Mouse (Mus musculus): ENCODE measurements at regions not wholly inside any gene's neighbourhood (a gene's known extent, or its start where the extent isn't known, plus 50 kb on each side); places are given as distances from the start of the nearest gene placed in this dataset.
A peak's percentile ranks its signal among the peaks of the same experiment; 100 is the strongest.

GRCm38 (mm10) chr6:51754239-51754681 is 230.6 kb downstream of the Snx10 start:
- no peak for DNase-seq (ENCODE audit: low spot score)

DNA sequence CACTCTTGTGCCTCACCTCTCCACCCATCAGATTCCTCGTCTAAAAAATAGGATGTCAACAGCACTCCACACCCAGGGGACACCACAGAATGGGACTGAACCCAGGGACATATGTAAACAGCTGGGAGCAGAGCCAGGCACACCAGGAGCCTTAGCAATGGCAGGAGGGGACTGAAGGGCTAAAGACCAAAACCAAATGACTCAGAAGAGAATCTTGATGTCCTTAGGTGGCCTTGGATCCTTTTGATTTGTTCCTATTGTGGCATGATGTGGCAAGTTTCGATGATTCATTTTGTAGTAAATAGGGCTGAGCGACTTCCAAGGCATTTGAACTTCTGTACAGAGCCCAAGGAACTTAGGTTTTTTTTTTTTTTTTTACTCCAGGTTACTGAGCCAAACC is 233.4 kb downstream of the Snx10 start:
- no peak for DNase-seq (ENCODE audit: low spot score)

- no peak for DNase-seq (ENCODE audit: low spot score)
Measured at GRCm38 (mm10) chr6:51757746-51758145, 234.0 kb downstream of the Snx10 start.

- DNase-seq (ENCODE audit: low spot score): no peak
Measured at GRCm38 (mm10) chr6:51758781-51759180, 235.1 kb downstream of the Snx10 start.

- no peak for DNase-seq (ENCODE audit: low spot score)
Measured at GRCm38 (mm10) chr6:51760372-51760771, 236.7 kb downstream of the Snx10 start.

DNA sequence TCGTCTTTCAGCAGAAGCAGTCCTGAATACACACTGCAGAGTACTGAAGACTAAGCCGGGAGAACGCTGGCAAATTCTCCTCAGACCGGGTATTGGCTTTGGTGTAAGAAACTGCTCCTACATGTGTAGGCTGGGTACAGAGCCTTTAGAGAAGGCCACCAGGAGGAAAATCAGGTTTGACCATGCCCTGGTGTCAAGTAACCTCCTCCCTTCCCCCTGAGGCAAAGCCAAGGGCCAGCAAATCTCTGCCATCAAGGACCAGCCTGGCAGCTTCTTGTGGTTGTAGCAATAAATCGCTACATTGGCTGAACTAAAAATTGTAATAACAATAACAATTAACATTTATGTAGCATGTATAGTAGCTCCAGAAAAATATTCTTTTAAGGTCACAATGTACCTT is 237.8 kb downstream of the Snx10 start:
- DNase-seq (ENCODE audit: low spot score): no peak

- DNase-seq (ENCODE audit: low spot score): no peak
Measured at GRCm38 (mm10) chr6:51766482-51766881, 242.8 kb downstream of the Snx10 start.

DNA sequence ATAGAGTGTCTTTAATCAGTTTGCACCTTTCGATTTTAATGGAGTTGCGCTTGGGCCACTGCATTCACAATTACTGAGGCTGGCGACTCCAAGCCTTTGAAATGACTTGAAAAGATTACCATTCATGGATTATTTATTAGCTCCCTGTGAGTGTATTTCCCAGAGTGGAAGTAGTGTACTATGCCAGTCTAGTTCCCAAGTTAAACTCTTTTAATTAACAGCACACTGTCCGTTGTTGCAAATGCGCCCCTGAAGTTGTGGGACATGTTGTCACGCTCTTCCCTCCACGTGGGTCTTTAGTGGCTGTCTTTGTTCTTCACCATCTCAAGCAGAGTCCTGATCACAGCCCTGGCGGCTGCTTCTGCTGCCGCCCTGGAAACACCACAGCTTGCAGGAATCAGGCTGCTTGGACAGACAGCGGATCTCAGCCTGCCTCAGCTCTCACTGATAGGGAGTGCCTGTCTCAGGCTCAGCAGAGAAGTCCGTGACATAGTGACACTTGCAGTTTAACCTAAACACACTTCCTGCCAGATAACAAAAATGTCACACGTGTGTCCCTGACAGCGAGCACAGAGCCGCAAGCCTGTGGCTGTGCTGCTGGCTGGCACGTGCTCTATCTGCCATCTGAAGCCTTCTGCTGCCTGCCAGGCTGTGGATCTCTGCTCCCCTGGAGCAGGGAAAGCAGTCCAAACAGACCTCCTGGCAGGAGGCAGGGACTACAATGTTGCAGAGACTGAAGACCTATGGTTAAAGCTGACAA is 244.1 kb downstream of the Snx10 start:
- no peak for DNase-seq (ENCODE audit: low spot score)

DNA sequence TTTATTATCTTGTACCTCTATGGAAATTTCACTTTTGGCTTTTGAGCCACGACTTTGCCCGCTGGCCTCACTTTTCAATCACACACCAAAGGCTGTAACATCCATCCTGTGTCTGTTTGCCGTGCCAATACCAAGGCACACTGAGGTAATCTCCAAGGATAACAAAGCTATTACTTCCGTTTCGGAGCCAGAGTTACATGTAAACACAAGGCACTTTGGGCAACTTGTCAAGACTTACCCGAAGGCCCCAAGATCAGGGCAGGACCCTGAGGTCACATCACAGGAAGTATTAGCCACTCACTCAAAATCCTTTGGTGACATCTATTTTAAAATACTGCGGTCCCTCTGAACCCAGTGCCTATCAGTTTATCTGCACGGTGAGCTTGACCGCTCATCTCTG is 241.3 kb downstream of the Skap2 start:
- peak; percentile 14 for DNase-seq (ENCODE audit: low spot score)

DNA sequence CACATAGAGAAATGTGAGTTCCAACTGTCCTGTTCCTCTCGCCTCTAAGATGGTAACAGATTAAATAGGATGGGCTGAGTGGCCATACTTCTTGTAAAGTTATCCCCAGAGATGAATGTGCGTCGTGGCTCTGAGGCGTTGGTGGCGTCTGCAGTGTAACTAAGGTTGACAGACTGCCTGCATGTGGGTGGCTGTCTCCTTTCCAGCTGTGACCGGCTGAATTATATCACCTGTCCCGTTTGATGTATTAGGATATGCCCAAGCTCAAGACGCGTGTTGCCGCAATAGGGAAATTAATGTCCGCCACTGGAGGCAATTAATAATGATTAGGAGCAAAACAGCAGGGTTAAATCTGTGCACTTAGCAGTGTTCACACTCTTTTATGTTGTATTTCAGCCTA is 240.9 kb downstream of the Skap2 start:
- no peak for DNase-seq (ENCODE audit: low spot score)

GRCm38 (mm10) chr6:51774771-51775170 is 237.6 kb downstream of the Skap2 start:
- DNase-seq (ENCODE audit: low spot score): no peak

GRCm38 (mm10) chr6:51785615-51786014 is 226.7 kb downstream of the Skap2 start:
- no peak for DNase-seq (ENCODE audit: low spot score)

- DNase-seq (ENCODE audit: low spot score): no peak
Measured at GRCm38 (mm10) chr6:51786836-51787235, 225.5 kb downstream of the Skap2 start.

DNA sequence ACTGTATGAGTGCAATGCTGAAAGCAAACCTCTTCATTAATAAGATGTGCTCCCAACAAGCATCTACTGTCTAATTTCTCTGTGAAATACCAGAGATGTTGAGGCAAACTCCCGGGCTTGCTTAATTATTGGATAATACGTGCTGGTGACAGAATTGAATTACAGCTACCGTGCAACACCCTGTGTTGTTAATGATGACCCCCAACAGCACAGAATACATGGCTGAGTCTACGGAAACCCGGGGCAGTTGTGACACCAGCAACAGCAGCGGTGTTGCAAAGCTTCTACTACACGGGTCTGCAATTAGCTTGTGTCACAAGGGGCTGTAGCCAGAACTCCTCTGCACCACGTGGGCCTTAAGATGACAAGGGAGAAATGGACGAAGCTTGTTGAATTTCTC is 224.2 kb downstream of the Skap2 start:
- no peak for DNase-seq (ENCODE audit: low spot score)

DNA sequence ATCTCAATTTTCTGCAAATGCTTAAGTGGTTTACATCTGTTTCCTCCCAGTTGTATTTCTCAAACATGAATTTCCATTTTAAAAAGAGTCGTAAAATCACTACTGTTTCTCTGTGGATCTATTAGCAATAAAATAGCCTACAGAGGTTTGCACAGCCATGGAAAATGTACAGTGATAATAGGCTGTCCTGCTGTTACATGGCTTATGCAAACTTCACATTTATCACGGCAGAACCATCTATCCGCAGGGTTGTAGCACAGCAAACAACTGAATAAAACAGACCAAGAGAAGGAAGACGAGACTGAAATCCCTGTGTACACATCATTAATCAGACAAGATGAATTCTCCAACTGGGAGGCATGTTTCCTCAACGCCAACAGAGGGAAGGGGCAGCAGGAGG is 222.1 kb downstream of the Skap2 start:
- no peak for DNase-seq (ENCODE audit: low spot score)

DNA sequence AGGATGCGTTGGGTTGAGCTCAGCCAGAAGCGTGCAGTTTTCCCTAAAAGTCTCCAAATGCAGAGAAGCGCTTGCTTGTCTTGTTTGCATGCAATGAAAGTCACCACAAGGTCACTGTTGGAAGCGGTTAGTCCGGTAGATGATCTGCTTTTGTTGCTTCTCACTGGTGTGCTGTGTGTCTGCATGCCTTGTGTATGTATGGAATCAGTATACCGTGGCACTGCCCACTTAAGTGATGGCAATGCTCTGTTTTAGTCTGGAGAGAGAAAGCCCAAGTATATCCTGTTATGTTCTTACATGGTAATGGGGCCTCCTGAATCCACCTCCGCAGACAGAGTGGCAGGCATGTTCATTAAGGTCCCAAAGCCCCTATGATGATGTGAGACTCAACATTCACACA is 221.7 kb downstream of the Skap2 start:
- no peak for DNase-seq (ENCODE audit: low spot score)

DNA sequence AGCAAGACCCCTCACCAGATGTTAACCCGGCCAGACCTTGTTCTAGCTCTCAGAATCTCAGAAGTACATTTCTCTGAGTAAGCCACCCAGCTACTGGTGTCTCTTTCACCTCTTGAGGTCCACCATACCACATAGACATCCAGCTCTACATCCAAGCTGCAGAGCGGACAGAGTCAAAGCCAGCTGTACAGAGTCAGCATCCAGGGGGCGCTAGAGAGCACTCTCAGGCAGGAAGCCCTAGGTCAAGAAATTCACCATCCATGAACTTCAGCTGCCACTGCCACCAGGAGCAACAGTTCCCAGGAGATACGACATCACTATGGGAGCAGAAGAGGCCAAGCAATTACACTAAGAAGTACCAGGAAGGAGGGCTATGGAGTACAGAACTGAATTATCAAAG is 217.0 kb downstream of the Skap2 start:
- peak; percentile 41 for DNase-seq (ENCODE audit: low spot score)

DNA sequence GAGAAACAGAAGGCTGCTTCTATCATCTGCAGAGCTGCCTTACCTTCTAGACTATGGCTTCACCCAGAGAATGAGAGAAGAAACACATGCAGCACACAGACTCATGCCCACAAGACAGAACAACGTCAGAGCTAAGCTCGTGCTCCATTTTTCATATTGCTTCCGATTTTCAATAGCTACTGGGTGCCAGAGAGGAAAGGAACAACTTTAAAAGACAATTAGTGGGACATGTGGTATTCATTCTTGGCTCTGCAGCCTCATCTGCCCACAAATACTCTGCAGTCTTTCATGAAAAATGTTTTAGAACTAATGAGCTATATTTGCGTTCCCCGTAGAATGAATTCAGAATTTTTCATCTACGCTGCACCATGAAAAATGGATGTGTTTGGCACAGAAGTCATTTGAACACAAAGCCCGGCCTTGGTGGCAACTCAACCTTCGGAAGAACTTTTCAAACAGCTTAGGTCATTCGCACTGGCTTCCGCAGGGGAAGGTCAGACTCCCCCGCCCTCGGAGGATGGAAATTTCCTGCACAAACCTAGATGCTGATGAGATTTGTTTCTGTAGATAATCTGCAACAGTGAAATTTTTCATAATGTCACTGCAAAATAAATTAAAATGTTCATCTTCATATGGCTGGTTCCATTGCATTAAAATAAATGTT is 213.6 kb downstream of the Skap2 start:
- no peak for DNase-seq (ENCODE audit: low spot score)

DNA sequence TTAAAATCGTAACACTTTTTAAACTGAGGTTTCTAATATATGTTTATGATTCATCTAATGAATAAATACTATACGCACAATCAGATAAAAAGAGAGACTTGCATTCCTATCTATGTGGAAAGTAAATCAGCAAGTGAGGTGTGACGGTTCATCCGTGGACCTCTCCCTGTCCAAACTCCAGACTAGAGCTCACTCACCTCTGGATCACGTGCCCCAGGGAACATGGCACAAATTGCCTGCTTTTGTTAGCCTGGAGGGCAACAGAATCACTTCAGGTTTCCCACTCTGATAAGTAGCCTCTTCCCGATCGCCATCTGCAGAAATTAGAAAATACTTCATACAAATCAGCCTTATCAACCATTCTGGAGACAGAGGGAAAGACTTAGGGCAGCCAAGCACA is 206.7 kb downstream of the Skap2 start:
- no peak for DNase-seq (ENCODE audit: low spot score)
